Mouse (Mus musculus): ENCODE measurements around the gene Abhd14a. TPM values are rescaled to one million over a fixed set of nuclear protein-coding genes. Genes with fewer than 3 reads are reported as not detected.
A peak's percentile ranks its signal among the peaks of the same experiment; 100 is the strongest.

Gene Abhd14a
- total and polyA plus RNA-seq, 2 experiments from 2014 or later, result 54.4 to 84.1 TPM

- DNase-seq, result no peak
- Histone ChIP-seq H3K27me3 (ENCODE audit: insufficient read depth, low read length) (no peaks in the 10 kb centered on the region), H3K4me2 (ENCODE audit: low read depth) (no peak overlapping the region), H3K36me3 (ENCODE audit: insufficient read depth) (no peaks in the 10 kb centered on the region), H3K9ac (no peak overlapping the region), H3K4me1 (ENCODE audit: insufficient read depth) (no peaks in the 10 kb centered on the region), H3K9me3 (ENCODE audit: low read length) (no peaks in the 10 kb centered on the region), H3K4me3 (ENCODE audit: low read depth, low read length) (no peak overlapping the region), H3K27ac (ENCODE audit: low read depth, low read length) (no peak overlapping the region)
- WGBS, result 26% methylated on average over 11 of the region's 11 CpGs
- peak; percentile 49; the same call in 1 of the 2 replicates for TF ChIP-seq CTCF (IDR thresholded peaks at IDR 0.05; ENCODE audit: low read depth)
- ATAC-seq, result peak; percentile 47; the same call in 1 of the 2 replicates
These were observed 52.6 kb downstream of the Abhd14a start for GRCm38 (mm10) chr9:106394649-106395602.

- DNase-seq (no peak), ATAC-seq (no peak)
- H3K36me3 ChIP-seq (ENCODE audit: insufficient read depth), result no peaks in the 10 kb centered on the region
- no peaks in the 10 kb centered on the region for H3K27me3 ChIP-seq (ENCODE audit: insufficient read depth, low read length)
- H3K4me1 ChIP-seq (ENCODE audit: insufficient read depth), result no peaks in the 10 kb centered on the region
- no peak overlapping the region for H3K4me2 ChIP-seq (ENCODE audit: low read depth)
- no peak overlapping the region for H3K4me3 ChIP-seq (ENCODE audit: low read depth, low read length)
- 51% methylated on average over 8 of the region's 8 CpGs for WGBS
- no peaks in the 10 kb centered on the region for H3K9me3 ChIP-seq (ENCODE audit: low read length)
- no peak overlapping the region for H3K9ac ChIP-seq
- no peak for TF ChIP-seq CTCF (IDR thresholded peaks at IDR 0.05; ENCODE audit: low read depth)
- H3K27ac ChIP-seq (ENCODE audit: low read depth, low read length), result no peak overlapping the region
These were observed 53.9 kb downstream of the Abhd14a start for GRCm38 (mm10) chr9:106393548-106393947.

GRCm38 (mm10) chr9:106392828-106393527 is 54.5 kb downstream of the Abhd14a start:
- Histone ChIP-seq H3K9ac (no peak overlapping the region), H3K4me1 (ENCODE audit: insufficient read depth) (no peaks in the 10 kb centered on the region), H3K4me3 (ENCODE audit: low read depth, low read length) (no peak overlapping the region), H3K36me3 (ENCODE audit: insufficient read depth) (no peaks in the 10 kb centered on the region), H3K27ac (ENCODE audit: low read depth, low read length) (no peak overlapping the region), H3K4me2 (ENCODE audit: low read depth) (no peak overlapping the region), H3K9me3 (ENCODE audit: low read length) (no peaks in the 10 kb centered on the region), H3K27me3 (ENCODE audit: insufficient read depth, low read length) (no peaks in the 10 kb centered on the region)
- DNase-seq (no peak), ATAC-seq (no peak)
- no peak for TF ChIP-seq CTCF (IDR thresholded peaks at IDR 0.05; ENCODE audit: low read depth)
- WGBS, result 70% methylated on average over 11 of the region's 11 CpGs

Other genes starting within 250 kb of the Abhd14a start
- gene Ppm1m, start 247.9 kb downstream of the Abhd14a start, total RNA-seq (2014; rRNA removed), result 16.5 and 20.6 TPM in 2 replicates
- gene Ppm1m, start 247.9 kb downstream of the Abhd14a start, polyA plus RNA-seq (2015; fragmentation: Nextera tagmentation; extraction: Ambion mirVana), result 13.7 and 17.7 TPM in 2 replicates
- 63.1 and 74.6 TPM in 2 replicates for gene Twf2, start 244.6 kb downstream of the Abhd14a start, total RNA-seq (2014; rRNA removed)
- gene Twf2, start 244.6 kb downstream of the Abhd14a start, polyA plus RNA-seq (2015; fragmentation: Nextera tagmentation; extraction: Ambion mirVana), result 50.9 and 55.6 TPM in 2 replicates
- gene Tlr9, start 225.1 kb downstream of the Abhd14a start, total RNA-seq (2014; rRNA removed), result 0.08 and 0.14 TPM in 2 replicates
- 0.04 TPM in 1 of 2 replicates, not detected in the other for gene Tlr9, start 225.1 kb downstream of the Abhd14a start, polyA plus RNA-seq (2015; fragmentation: Nextera tagmentation; extraction: Ambion mirVana)
- 58.4 and 68.4 TPM in 2 replicates for gene Alas1, start 199.0 kb downstream of the Abhd14a start, total RNA-seq (2014; rRNA removed)
- gene Alas1, start 199.0 kb downstream of the Abhd14a start, polyA plus RNA-seq (2015; fragmentation: Nextera tagmentation; extraction: Ambion mirVana), result 70.4 and 77.8 TPM in 2 replicates
- gene Poc1a, start 166.6 kb downstream of the Abhd14a start, total RNA-seq (2014; rRNA removed), result 5.8 and 7.6 TPM in 2 replicates
- gene Poc1a, start 166.6 kb downstream of the Abhd14a start, polyA plus RNA-seq (2015; fragmentation: Nextera tagmentation; extraction: Ambion mirVana), result 12.0 and 14.3 TPM in 2 replicates
- gene Dusp7, start 79.0 kb downstream of the Abhd14a start, total RNA-seq (2014; rRNA removed), result 43.5 and 44.5 TPM in 2 replicates
- 16.5 and 16.7 TPM in 2 replicates for gene Dusp7, start 79.0 kb downstream of the Abhd14a start, polyA plus RNA-seq (2015; fragmentation: Nextera tagmentation; extraction: Ambion mirVana)
- gene Rpl29, start 18.2 kb downstream of the Abhd14a start, total RNA-seq (2014; rRNA removed), result 890 and 984 TPM in 2 replicates
- gene Rpl29, start 18.2 kb downstream of the Abhd14a start, polyA plus RNA-seq (2015; fragmentation: Nextera tagmentation; extraction: Ambion mirVana), result 678 and 804 TPM in 2 replicates
- gene Acy1, start 9.4 kb downstream of the Abhd14a start, total RNA-seq (2014; rRNA removed), result 12.9 and 18.1 TPM in 2 replicates
- gene Acy1, start 9.4 kb downstream of the Abhd14a start, polyA plus RNA-seq (2015; fragmentation: Nextera tagmentation; extraction: Ambion mirVana), result 20.5 and 21.0 TPM in 2 replicates
- gene Abhd14b, start 219 bp downstream of the Abhd14a start, total RNA-seq (2014; rRNA removed), result 10.5 and 13.8 TPM in 2 replicates
- gene Abhd14b, start 219 bp downstream of the Abhd14a start, polyA plus RNA-seq (2015; fragmentation: Nextera tagmentation; extraction: Ambion mirVana), result 7.6 and 8.8 TPM in 2 replicates
- 454 and 602 TPM in 2 replicates for gene Pcbp4, start 5.6 kb upstream of the Abhd14a start, total RNA-seq (2014; rRNA removed)
- 251 and 273 TPM in 2 replicates for gene Pcbp4, start 5.6 kb upstream of the Abhd14a start, polyA plus RNA-seq (2015; fragmentation: Nextera tagmentation; extraction: Ambion mirVana)
- gene Gpr62, start 18.3 kb upstream of the Abhd14a start, total RNA-seq (2014; rRNA removed), result 1.5 and 1.8 TPM in 2 replicates
- 2.3 and 3.0 TPM in 2 replicates for gene Gpr62, start 18.3 kb upstream of the Abhd14a start, polyA plus RNA-seq (2015; fragmentation: Nextera tagmentation; extraction: Ambion mirVana)
- gene Rrp9, start 28.3 kb upstream of the Abhd14a start, total RNA-seq (2014; rRNA removed), result 45.6 and 52.9 TPM in 2 replicates
- 46.5 and 47.3 TPM in 2 replicates for gene Rrp9, start 28.3 kb upstream of the Abhd14a start, polyA plus RNA-seq (2015; fragmentation: Nextera tagmentation; extraction: Ambion mirVana)
- gene Parp3, start 29.3 kb upstream of the Abhd14a start, total RNA-seq (2014; rRNA removed), result 2.2 and 6.2 TPM in 2 replicates
- 1.4 and 1.7 TPM in 2 replicates for gene Parp3, start 29.3 kb upstream of the Abhd14a start, polyA plus RNA-seq (2015; fragmentation: Nextera tagmentation; extraction: Ambion mirVana)
- not detected in 2 replicates for gene Iqcf1, start 52.3 kb upstream of the Abhd14a start, total RNA-seq (2014; rRNA removed)
- gene Iqcf1, start 52.3 kb upstream of the Abhd14a start, polyA plus RNA-seq (2015; fragmentation: Nextera tagmentation; extraction: Ambion mirVana), result not detected in 2 replicates
- not detected in 2 replicates for gene Iqcf5, start 66.9 kb upstream of the Abhd14a start, total RNA-seq (2014; rRNA removed)
- gene Iqcf5, start 66.9 kb upstream of the Abhd14a start, polyA plus RNA-seq (2015; fragmentation: Nextera tagmentation; extraction: Ambion mirVana), result 0.41 TPM in 1 of 2 replicates, not detected in the other
- not detected in 2 replicates for gene Iqcf3, start 114.0 kb upstream of the Abhd14a start, total RNA-seq (2014; rRNA removed)
- gene Iqcf3, start 114.0 kb upstream of the Abhd14a start, polyA plus RNA-seq (2015; fragmentation: Nextera tagmentation; extraction: Ambion mirVana), result not detected in 2 replicates
- not detected in 2 replicates for gene Iqcf4, start 123.3 kb upstream of the Abhd14a start, total RNA-seq (2014; rRNA removed)
- not detected in 2 replicates for gene Iqcf4, start 123.3 kb upstream of the Abhd14a start, polyA plus RNA-seq (2015; fragmentation: Nextera tagmentation; extraction: Ambion mirVana)
- not detected in 2 replicates for gene Iqcf6, start 178.9 kb upstream of the Abhd14a start, total RNA-seq (2014; rRNA removed)
- gene Iqcf6, start 178.9 kb upstream of the Abhd14a start, polyA plus RNA-seq (2015; fragmentation: Nextera tagmentation; extraction: Ambion mirVana), result not detected in 2 replicates
- gene Grm2, start 208.4 kb upstream of the Abhd14a start, total RNA-seq (2014; rRNA removed), result 13.6 and 14.6 TPM in 2 replicates
- 19.8 and 20.7 TPM in 2 replicates for gene Grm2, start 208.4 kb upstream of the Abhd14a start, polyA plus RNA-seq (2015; fragmentation: Nextera tagmentation; extraction: Ambion mirVana)
- gene Tex264, start 238.2 kb upstream of the Abhd14a start, total RNA-seq (2014; rRNA removed), result 61.2 and 68.6 TPM in 2 replicates
- 98.3 and 105 TPM in 2 replicates for gene Tex264, start 238.2 kb upstream of the Abhd14a start, polyA plus RNA-seq (2015; fragmentation: Nextera tagmentation; extraction: Ambion mirVana)